Mouse (Mus musculus) lung, embryonic 16.5 days (tissue): Measurements from ENCODE around the gene Fam222b. TPM values are rescaled to one million over a fixed set of nuclear protein-coding genes. Genes with fewer than 3 reads are reported as not detected.
"Not testable (repeated sequence)": the region's sequence is repeated elsewhere in the genome, so short reads cannot be mapped to it uniquely, and the experiment has no call there.

ENCODE experiments used
- ATAC-seq: fragments of 200-750 bp; cut with Nextera tagmentation; 2 replicates; pipeline ENCODE4 v1.8.0; 2017; ENCODE audit warnings: low read depth, mild to moderate bottlenecking, moderate library complexity
- H3K27ac ChIP-seq: fragments of 300-500 bp; sonication (generic); 2 replicates; pipeline ENCODE4 v1.5.1; 2014; ENCODE audit warnings: mild to moderate bottlenecking, control low read depth, low read length
- H3K27me3 ChIP-seq: fragments of 300-500 bp; sonication (generic); 2 replicates; pipeline ENCODE4 v1.6.1; 2014; ENCODE audit warnings: low read depth, low read length, mixed read lengths; ENCODE audit not compliant: control insufficient read depth, insufficient read depth
- H3K36me3 ChIP-seq: fragments of 300-500 bp; sonication (generic); 2 replicates; pipeline ENCODE4 v1.6.1; 2014; ENCODE audit warnings: low read length; ENCODE audit not compliant: control insufficient read depth, insufficient read depth
- H3K4me1 ChIP-seq: fragments of 300-500 bp; sonication (generic); replicated peaks from 2 replicates; pipeline ENCODE4 v1.6.1; 2014; ENCODE audit warnings: low read length, mixed read lengths; ENCODE audit not compliant: control insufficient read depth, insufficient read depth
- H3K4me2 ChIP-seq: fragments of 300-500 bp; sonication (generic); 2 replicates; pipeline ENCODE4 v1.6.1; 2014; ENCODE audit warnings: low read depth, low read length, control low read depth
- H3K4me3 ChIP-seq: fragments of 300-500 bp; sonication (generic); 2 replicates; pipeline ENCODE4 v1.5.1; 2014; ENCODE audit warnings: mild to moderate bottlenecking, low read length, control low read depth
- H3K9ac ChIP-seq: fragments of 300-500 bp; sonication (generic); 2 replicates; pipeline ENCODE4 v1.6.1; 2014; ENCODE audit warnings: low read length, control low read depth
- H3K9me3 ChIP-seq: fragments of 300-500 bp; sonication (generic); 2 replicates; pipeline ENCODE4 v1.6.1; 2016; ENCODE audit warnings: low read length; ENCODE audit not compliant: control insufficient read depth
- WGBS: fragments of 180-500 bp; shearing (Covaris S2); extraction: QIAGEN DNeasy Blood & Tissue Kit; methylation state at CpG from one replicate; pipeline ENCODE4 v1.1.7; 2014; 5-methylcytosine and 5-hydroxymethylcytosine counted together
- polyA plus RNA-seq: library from polyadenylated mRNA; unstranded; fragments of >200 nt; fragmentation: Nextera tagmentation; extraction: Ambion mirVana; gene quantifications from 2 replicates; pipeline ENCODE4 v1.2.1, GENCODE M21; 2015

Fam222b gene
- polyA plus RNA-seq, 1 experiment from 2014 or later, result 17.1 TPM

DNA sequence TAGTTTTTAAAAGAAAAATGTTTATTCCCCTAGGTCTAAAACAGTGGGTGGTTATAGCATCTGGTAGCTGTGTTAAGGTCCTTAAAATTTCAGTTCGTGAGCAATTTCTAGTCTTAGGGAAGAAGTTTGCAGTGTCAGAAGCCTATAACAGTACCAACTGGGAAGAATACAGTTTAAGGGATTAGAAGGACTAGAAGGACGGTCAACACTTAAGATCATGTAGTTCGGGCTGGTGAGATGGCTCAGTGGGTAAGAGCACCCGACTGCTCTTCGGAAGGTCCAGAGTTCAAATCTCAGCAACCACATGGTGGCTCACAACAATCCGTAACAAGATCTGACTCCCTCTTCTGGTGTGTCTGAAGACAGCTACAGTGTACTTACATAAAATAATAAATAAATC lies 90.2 kb downstream of the Fam222b start:
- not testable (repeated sequence) for H3K27ac ChIP-seq, H3K4me2 ChIP-seq, H3K27me3 ChIP-seq, H3K9me3 ChIP-seq, H3K4me3 ChIP-seq, H3K9ac ChIP-seq, ATAC-seq
- Histone ChIP-seq H3K36me3 (peaks cover 18% of the 10 kb centered on the region), H3K4me1 (peaks cover 30% of the 10 kb centered on the region)
- WGBS, result 93% methylated on average over 6 of the region's 6 CpGs

DNA sequence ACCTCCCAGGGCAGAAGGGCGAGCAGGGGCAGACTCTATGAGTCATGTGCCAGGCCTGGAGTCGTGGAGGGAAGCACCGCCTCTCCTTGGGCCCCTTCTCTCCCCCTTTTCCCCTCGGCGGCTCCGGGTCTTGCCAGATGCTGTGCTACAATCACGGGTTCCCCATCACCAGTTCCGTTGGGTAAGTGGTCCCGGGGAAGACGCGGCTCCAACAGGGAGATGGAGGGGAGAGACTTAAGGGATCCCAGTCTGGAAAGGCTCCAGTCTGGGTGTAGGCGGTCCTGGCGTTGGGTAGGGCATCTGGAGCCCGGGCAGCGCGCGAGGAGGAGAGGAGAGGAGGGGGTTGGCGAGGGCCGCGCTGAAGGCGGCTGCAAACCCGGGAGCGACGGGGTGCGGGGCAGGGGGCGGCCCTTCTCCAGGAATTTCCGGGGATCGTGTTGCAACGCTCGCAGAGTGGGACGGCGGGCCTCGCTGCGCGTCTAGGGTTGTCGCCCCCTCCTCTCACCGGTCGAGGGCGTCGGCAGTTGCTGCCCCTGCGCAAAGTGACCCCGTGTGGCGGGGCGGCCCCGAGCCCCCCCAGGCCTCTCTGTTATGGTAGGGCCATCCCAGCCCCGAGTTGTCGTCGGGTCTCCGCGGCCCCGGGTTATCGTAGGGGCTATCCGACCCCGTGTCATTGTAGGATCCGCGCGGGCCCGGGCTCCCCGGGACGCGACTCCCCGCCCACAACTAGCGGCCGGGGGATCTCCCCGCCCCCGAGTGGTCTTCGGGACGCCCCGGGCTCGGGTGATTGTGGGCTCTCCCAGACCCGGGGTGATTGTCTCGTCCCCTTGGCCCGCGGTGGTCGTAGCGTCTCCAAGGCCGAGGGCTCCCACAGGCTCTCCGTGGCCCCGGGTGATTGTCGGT lies 94.1 kb downstream of the Fam222b start, which contains the start of gene Rab34:
Gene Rab34, plus strand, starts transcription at position 100 of the 903 bp plus-strand sequence.
- H3K9ac ChIP-seq, result peak within 1 kb of the TSS; percentile 95
- H3K27ac ChIP-seq, result peak within 1 kb of the TSS; percentile 100
- ATAC-seq, result peak; percentile 88
- H3K4me1 ChIP-seq, result peaks cover 12% of the 10 kb centered on the region
- peak within 1 kb of the TSS; percentile 75 for H3K4me3 ChIP-seq
- WGBS, result under 1% methylated on average over 77 of the region's 80 CpGs
- H3K36me3 ChIP-seq, result peaks cover 14% of the 10 kb centered on the region
- peak within 1 kb of the TSS; percentile 70 for H3K4me2 ChIP-seq
- H3K27me3 ChIP-seq, result no peaks in the 10 kb centered on the region
- no peaks in the 10 kb centered on the region for H3K9me3 ChIP-seq

DNA sequence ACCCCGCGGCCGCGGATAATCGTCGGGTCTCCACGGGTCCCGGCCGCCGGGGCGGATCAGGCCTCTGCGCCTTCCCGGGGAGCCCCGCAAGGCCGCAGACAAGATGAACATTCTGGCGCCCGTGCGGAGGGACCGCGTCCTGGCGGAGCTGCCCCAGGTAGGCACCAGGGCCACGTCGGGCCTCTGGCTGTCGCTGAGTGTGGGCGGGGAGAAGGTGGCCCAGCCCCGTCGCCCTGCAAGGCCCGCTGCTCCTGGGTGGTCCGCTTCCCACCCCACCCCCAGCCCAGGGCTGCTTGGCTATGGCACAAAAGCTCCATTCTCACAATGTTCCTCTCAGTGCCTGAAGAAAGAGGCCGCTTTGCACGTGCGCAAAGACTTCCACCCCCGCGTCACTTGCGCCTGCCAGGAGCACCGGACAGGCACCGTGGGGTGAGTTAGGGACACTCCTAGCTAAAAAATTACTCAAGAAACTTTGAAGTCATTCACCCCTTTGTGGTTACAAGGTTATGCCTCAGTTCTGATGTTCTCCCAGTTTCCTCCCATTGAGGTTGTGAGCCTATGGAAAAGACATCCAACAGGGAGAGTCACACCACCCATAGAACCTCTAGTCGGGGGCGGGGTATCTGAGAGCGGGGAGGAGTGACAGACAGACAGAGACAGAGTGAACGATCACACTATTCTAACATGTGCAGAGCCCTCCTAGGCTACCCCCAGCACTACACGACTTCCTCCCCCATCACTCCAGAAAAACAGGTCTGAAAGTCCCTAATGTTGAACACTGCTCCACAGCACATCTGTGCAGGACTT lies 95.0 kb downstream of the Fam222b start:
- peak overlapping the region; percentile 95 for H3K9ac ChIP-seq
- WGBS, result under 1% methylated on average over 42 of the region's 42 CpGs
- H3K4me1 ChIP-seq, result peaks cover 13% of the 10 kb centered on the region
- ATAC-seq, result peak; percentile 91
- peak overlapping the region; percentile 75 for H3K4me3 ChIP-seq
- H3K27me3 ChIP-seq, result no peaks in the 10 kb centered on the region
- peak overlapping the region; percentile 100 for H3K27ac ChIP-seq
- peaks cover 14% of the 10 kb centered on the region for H3K36me3 ChIP-seq
- H3K4me2 ChIP-seq, result peak overlapping the region; percentile 70
- no peaks in the 10 kb centered on the region for H3K9me3 ChIP-seq

DNA sequence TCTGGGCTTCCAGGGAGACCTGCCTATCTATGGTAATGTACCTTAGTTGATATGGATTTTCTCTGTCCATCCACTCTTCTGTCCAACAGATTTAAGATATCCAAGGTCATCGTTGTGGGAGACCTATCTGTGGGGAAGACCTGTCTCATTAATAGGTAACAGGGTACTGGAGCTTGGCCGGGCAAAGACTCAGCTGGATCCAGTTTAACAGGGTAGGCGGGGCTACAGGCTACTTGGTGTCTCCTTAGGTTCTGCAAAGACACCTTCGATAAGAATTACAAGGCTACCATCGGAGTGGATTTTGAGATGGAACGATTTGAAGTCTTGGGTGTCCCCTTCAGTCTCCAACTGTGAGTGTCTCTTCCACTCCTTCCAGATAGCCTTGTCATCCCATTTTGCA lies 95.6 kb downstream of the Fam222b start:
- H3K36me3 ChIP-seq, result peaks cover 14% of the 10 kb centered on the region
- H3K9me3 ChIP-seq, result no peaks in the 10 kb centered on the region
- no peaks in the 10 kb centered on the region for H3K27me3 ChIP-seq
- peak overlapping the region; percentile 95 for H3K9ac ChIP-seq
- peak overlapping the region; percentile 100 for H3K27ac ChIP-seq
- peak overlapping the region; percentile 70 for H3K4me2 ChIP-seq
- peaks cover 14% of the 10 kb centered on the region for H3K4me1 ChIP-seq
- 34% methylated on average over 6 of the region's 6 CpGs for WGBS
- ATAC-seq, result no peak
- H3K4me3 ChIP-seq, result peak overlapping the region; percentile 75

DNA sequence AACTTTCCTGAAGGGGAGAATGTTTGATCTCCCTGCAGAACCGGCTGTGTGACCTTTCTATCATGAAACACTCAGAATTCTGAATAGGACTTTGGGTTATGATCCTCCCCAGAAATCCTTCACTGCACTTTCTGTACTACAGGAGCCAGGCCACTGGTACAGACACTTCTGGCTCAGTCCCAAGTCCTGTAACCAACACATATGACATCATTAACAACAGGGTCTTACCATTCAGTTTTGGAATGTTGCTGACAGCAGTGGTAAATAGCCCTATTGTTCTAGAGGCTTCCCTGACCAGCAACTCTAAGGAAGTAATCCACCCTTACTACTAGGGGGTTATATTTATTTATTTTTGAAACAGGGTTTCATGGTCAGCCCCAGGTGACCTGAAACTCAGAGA lies 98.7 kb downstream of the Fam222b start, which contains the start of gene Proca1:
Gene Proca1, plus strand, starts transcription at position 280 of the 400 bp plus-strand sequence.
- 43% methylated on average over 1 of the region's 1 CpGs for WGBS
- H3K27me3 ChIP-seq, result no peaks in the 10 kb centered on the region
- peak within 1 kb of the TSS; percentile 51 for H3K4me3 ChIP-seq
- H3K9me3 ChIP-seq, result no peaks in the 10 kb centered on the region
- peaks cover 14% of the 10 kb centered on the region for H3K36me3 ChIP-seq
- H3K4me2 ChIP-seq, result peak within 1 kb of the TSS; percentile 79
- H3K9ac ChIP-seq, result no peak within 1 kb of the TSS; the same call in 1 of the 2 replicates
- H3K4me1 ChIP-seq, result peaks cover 19% of the 10 kb centered on the region
- no peak for ATAC-seq
- H3K27ac ChIP-seq, result peak within 1 kb of the TSS; percentile 18

DNA sequence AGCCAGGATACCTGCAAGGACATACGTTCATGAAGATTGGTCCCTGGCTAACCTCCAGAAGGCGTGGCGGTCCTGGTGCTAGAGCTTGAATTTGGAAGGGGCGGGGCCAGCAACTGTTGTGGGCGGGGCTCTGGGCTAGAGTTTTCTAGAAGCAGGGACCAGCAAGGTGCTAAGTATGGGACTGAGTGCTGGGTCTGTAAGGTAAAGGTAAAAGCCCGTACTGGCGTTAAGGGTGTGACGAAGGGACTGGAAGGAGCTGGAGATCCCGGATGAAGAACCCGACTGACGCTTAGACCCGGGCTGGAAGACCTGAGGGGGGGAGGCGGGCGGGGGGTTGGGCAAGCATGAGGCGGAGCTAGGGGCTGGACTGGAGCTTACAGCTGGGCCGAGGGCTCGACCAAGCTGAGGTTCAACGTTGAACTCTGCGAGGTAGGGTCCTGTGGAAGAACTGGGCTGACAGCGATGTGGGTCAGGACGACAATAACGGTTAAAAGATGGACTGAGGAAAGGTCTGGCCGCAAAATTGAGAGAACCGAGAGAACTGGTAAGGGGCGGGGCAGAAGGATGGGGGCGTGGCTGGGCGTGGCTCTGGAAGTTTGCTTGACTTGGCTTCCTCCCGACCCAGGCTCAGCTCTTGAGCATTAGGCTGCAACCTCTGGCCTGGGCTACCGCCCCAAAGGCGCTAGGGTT lies 100.1 kb downstream of the Fam222b start:
- Histone ChIP-seq H3K36me3 (peaks cover 14% of the 10 kb centered on the region), H3K9me3 (no peaks in the 10 kb centered on the region), H3K4me1 (peaks cover 17% of the 10 kb centered on the region), H3K4me2 (peak overlapping the region; percentile 79), H3K4me3 (peak overlapping the region; percentile 51), H3K27ac (peak overlapping the region; percentile 26), H3K9ac (peak overlapping the region; percentile 52), H3K27me3 (no peaks in the 10 kb centered on the region)
- peak; percentile 84 for ATAC-seq
- WGBS, result 2% methylated on average over 30 of the region's 30 CpGs

DNA sequence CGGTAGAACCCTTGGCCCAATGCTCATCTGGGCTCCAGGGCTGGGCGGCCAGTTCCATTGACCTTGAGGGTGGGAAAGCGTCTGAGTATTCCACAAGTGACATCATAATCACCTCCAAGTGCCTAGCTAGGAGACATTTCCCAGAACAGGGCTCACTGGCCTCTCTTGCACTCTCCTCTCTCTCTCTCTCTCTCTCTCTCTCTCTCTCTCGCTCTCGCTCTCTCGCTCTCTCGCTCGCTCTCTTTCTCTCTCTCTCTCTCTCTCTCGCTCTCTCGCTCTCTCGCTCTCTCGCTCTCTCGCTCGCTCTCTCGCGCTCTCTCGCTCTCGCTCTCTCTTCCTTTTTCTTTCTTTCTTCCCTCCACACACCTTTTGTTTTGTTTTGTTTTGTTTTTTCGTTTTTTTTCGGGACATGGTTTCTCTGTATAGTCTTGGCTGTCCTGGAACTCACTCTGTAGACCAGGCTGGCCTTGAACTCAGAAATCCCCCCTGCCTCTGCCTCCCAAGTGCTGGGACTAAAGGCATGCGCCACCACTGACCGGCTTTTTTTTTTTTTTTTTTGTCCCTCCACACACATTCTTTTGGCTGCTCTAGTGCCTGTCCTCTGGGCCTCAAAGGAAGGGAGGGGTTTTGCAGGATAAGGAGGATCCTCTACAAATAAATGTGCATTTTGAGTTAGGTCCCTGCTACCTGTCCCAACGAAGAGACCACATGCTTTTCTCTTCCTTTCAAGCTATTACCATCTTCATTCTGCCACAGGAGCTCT lies 100.8 kb downstream of the Fam222b start:
- 55% methylated on average over 23 of the region's 23 CpGs for WGBS
- Histone ChIP-seq H3K27me3 (no peaks in the 10 kb centered on the region), H3K4me3 (peak overlapping the region; percentile 51), H3K9me3 (no peaks in the 10 kb centered on the region), H3K27ac (peak overlapping the region; percentile 9), H3K4me1 (peaks cover 10% of the 10 kb centered on the region), H3K9ac (peak overlapping the region; percentile 52), H3K36me3 (peaks cover 14% of the 10 kb centered on the region), H3K4me2 (peak overlapping the region; percentile 79)
- ATAC-seq, result no peak; the same call in 1 of the 2 replicates

DNA sequence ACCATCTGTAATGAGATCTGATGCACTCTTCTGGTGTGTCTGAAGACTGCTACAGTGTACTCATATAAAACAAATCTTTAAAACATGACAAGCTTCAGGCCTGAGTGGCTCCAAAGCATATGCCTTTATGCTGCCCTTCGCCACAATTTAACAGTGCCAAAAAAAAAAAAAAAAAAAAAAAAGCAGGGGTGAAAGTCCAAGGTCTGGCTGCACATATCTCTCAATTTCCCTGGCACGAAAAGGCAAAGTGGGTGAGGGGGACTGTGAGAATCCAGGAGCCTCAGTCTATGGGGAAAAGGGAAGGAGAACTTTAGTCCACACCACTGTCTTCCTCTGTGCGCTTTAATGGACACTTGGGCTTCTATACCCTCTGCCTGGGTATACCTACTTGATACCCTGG lies 107.9 kb downstream of the Fam222b start:
- Histone ChIP-seq H3K4me1 (no peaks in the 10 kb centered on the region), H3K36me3 (peaks cover 19% of the 10 kb centered on the region), H3K27ac (no peak overlapping the region), H3K27me3 (no peaks in the 10 kb centered on the region), H3K4me2 (no peak overlapping the region), H3K9me3 (no peaks in the 10 kb centered on the region), H3K9ac (no peak overlapping the region), H3K4me3 (no peak overlapping the region)
- no peak for ATAC-seq
- WGBS, result 84% methylated on average over 3 of the region's 3 CpGs
